Mouse (Mus musculus): ENCODE results near the gene Ncoa1. TPM values are rescaled to one million over a fixed set of nuclear protein-coding genes. Genes with fewer than 3 reads are reported as not detected.

Ncoa1 gene
- polyA plus RNA-seq, 1 experiment from 2014 or later: 9.5 TPM

DNA sequence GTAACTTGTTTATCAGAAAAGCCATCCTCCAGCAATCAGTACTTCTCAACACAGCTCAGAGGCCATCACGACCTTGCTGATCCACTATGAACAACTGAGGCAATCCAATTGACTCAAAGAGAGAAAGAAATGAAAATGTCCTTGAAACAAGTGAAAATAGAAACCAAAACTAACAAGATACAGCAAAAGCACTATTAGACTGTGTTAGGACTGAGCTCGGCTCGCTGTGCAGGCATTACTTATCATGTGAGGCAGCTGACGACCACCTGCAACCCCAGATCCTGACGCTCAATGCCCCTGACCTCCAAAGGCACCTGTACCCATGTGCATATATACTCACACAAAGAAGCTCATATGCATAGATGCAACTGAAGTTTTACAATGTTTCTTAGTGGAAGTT lies 40.8 kb downstream of the Ncoa1 start:
- WGBS: 76% methylated on average over 5 of the region's 5 CpGs
- no peak overlapping the region for H3K4me2 ChIP-seq (ENCODE audit: low read length)

DNA sequence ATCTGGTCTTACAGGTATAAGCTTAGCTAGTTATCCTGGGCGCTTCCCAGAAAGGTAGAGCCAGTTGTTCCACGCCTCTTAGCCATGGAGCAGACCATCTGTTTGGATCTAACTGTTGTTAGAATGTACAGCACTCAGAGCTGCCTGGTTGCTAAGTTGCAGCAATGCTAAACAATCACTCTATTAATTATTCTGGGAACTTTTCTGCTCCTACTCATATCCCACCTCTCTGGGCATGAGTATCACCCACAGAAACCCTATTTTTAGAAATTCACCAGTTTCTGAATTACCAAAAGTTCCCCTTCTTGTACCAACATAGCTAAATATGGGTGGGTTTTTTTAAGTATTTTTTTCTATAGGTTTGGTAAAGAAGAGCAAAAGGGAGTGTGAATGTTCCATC lies 43.4 kb downstream of the Ncoa1 start:
- Histone ChIP-seq H3K36me3 (ENCODE audit: control insufficient read depth, insufficient read depth, low read length) (no peaks in the 10 kb centered on the region), H3K4me3 (ENCODE audit: low read depth, low read length) (no peak overlapping the region), H3K27ac (ENCODE audit: low read depth) (no peak overlapping the region), H3K9me3 (ENCODE audit: control insufficient read depth, low read length) (no peaks in the 10 kb centered on the region), H3K9ac (ENCODE audit: low read length) (no peak overlapping the region), H3K4me2 (ENCODE audit: low read length) (no peak overlapping the region), H3K27me3 (replicated peaks; ENCODE audit: control insufficient read depth, insufficient read depth, low read length) (no peaks in the 10 kb centered on the region), H3K4me1 (replicated peaks; ENCODE audit: control insufficient read depth, insufficient read depth, low read length) (no peaks in the 10 kb centered on the region)
- WGBS: 83% methylated on average over 2 of the region's 2 CpGs
- no peak for ATAC-seq (replicated peaks; ENCODE audit: low FRiP score, low TSS enrichment, low read depth)
- DNase-seq (ENCODE audit: low spot score): no peak

More for the DNA sequence above, 40.8 kb downstream of the Ncoa1 start:
- Histone ChIP-seq H3K27me3 (replicated peaks; ENCODE audit: control insufficient read depth, insufficient read depth, low read length) (no peaks in the 10 kb centered on the region), H3K9ac (ENCODE audit: low read length) (no peak overlapping the region), H3K9me3 (ENCODE audit: control insufficient read depth, low read length) (no peaks in the 10 kb centered on the region), H3K36me3 (ENCODE audit: control insufficient read depth, insufficient read depth, low read length) (no peaks in the 10 kb centered on the region), H3K4me1 (replicated peaks; ENCODE audit: control insufficient read depth, insufficient read depth, low read length) (no peaks in the 10 kb centered on the region), H3K4me3 (ENCODE audit: low read depth, low read length) (no peak overlapping the region), H3K27ac (ENCODE audit: low read depth) (no peak overlapping the region)
- ATAC-seq (replicated peaks; ENCODE audit: low FRiP score, low TSS enrichment, low read depth) (no peak), DNase-seq (ENCODE audit: low spot score) (no peak)

DNA sequence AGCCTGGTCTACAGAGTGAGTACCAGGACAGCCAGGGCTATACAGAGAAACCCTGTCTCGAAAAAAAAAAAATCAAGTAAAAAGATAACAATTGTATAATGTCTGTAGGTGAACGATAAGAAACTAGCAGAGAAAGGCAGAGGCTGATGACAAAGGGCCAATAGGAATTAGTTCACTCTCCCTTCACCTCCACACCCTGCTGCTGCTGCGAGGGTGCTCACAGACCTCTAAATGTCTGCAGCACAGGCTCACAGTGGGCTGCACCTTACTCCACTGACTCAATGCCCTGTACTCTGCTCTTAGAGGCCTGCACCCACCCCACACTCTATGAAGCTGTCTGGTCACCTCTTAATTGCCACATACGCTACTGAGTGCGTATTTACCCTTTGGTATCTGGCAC lies 45.0 kb downstream of the Ncoa1 start:
- 82% methylated on average over 5 of the region's 5 CpGs for WGBS
- no peaks in the 10 kb centered on the region for H3K27me3 ChIP-seq (replicated peaks; ENCODE audit: control insufficient read depth, insufficient read depth, low read length)
- no peak for ATAC-seq (replicated peaks; ENCODE audit: low FRiP score, low TSS enrichment, low read depth)
- DNase-seq (ENCODE audit: low spot score): no peak
- no peaks in the 10 kb centered on the region for H3K36me3 ChIP-seq (ENCODE audit: control insufficient read depth, insufficient read depth, low read length)
- H3K4me2 ChIP-seq (ENCODE audit: low read length): no peak overlapping the region
- H3K9ac ChIP-seq (ENCODE audit: low read length): no peak overlapping the region
- no peak overlapping the region for H3K27ac ChIP-seq (ENCODE audit: low read depth)
- H3K4me3 ChIP-seq (ENCODE audit: low read depth, low read length): no peak overlapping the region
- H3K9me3 ChIP-seq (ENCODE audit: control insufficient read depth, low read length): no peaks in the 10 kb centered on the region
- no peaks in the 10 kb centered on the region for H3K4me1 ChIP-seq (replicated peaks; ENCODE audit: control insufficient read depth, insufficient read depth, low read length)

DNA sequence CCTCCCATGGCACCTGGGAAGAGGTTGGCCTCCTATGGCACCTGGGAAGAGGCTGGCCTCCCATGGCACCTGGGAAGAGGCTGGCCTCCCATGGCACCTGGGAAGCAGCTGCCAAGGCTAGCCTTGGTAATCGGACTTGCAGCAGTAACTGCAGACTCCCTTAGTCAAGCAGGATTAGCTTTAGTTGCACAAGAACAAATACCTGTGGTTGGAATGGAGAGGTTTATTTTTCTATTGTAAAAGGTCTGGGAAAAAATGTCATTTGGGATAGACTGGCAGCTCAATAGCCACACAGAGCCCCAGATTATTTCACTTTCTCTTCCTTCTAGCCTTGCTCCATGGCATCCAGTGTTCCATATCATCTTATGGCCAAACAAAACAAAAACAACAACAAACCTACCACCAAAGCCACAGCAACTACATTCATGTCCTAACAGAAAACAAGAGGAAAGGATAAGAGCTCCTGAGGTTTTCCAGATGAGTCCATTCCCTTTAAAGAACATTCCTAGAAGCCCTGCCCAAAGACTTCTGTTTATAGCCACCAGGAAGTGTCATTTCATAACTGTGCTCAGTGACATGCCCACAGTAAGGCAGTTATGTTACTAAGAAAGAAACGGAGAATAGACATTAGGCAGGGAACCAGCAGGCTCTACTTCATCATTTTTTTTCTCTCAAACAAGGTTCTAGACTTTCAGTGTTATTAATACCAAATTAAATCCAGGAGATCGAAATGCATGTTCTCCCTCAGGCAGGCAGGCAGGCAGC lies 46.7 kb downstream of the Ncoa1 start:
- H3K4me1 ChIP-seq (replicated peaks; ENCODE audit: control insufficient read depth, insufficient read depth, low read length): no peaks in the 10 kb centered on the region
- no peak overlapping the region for H3K4me2 ChIP-seq (ENCODE audit: low read length)
- no peaks in the 10 kb centered on the region for H3K9me3 ChIP-seq (ENCODE audit: control insufficient read depth, low read length)
- H3K9ac ChIP-seq (ENCODE audit: low read length): no peak overlapping the region
- ATAC-seq (replicated peaks; ENCODE audit: low FRiP score, low TSS enrichment, low read depth) (no peak), DNase-seq (ENCODE audit: low spot score) (no peak)
- no peak overlapping the region for H3K4me3 ChIP-seq (ENCODE audit: low read depth, low read length)
- 76% methylated on average over 3 of the region's 3 CpGs for WGBS
- no peaks in the 10 kb centered on the region for H3K36me3 ChIP-seq (ENCODE audit: control insufficient read depth, insufficient read depth, low read length)
- H3K27ac ChIP-seq (ENCODE audit: low read depth): no peak overlapping the region
- H3K27me3 ChIP-seq (replicated peaks; ENCODE audit: control insufficient read depth, insufficient read depth, low read length): no peaks in the 10 kb centered on the region

DNA sequence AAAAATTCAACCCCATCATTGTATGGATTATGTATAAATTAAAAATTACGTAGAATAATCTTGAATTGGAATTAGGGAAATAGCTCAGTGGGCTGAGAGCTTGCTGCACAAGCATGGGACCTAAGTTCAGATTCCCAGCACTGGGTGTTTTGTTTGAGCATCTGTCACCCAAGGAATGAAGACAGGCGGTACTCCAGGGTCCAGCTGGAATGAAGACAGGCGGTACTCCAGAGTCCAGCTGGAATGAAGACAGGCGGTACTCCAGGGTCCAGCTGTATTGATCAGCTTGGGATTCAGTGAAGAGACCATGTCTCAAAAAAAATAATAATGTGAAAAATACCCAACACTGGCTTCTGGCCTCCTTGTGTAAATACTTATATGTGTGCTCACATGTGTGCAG lies 58.2 kb downstream of the Ncoa1 start:
- H3K4me3 ChIP-seq (ENCODE audit: low read depth, low read length): no peak overlapping the region

DNA sequence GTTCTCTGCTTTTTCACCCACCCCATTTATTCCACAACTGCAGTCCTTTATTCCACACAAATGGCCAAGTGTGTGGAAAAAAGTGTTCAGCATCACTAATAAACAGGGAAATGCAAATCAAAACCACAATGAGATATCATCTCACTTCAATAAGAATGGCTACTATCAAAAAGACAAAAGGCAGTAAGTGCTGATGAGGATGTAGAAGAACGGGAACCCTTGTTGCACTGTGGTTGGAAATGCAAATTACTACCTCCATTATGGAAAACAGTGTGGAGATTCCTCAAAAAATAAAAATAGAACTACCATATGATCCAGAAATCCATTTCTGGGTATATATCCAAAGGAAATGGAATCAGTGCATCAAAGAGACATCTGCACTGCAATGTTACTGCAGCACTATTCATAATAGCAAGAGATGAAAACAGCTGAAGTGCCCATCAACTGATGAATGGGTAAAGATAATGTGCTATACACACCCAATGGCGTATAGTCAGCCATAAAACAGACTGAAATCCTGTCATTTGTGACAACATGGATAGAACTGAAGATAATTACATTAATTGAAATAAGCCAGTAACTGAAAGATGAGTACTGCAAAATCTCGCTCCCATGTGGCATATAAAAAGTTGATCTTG lies 59.2 kb downstream of the Ncoa1 start:
- H3K27ac ChIP-seq (ENCODE audit: low read depth): no peak overlapping the region
- H3K4me2 ChIP-seq (ENCODE audit: low read length): no peak overlapping the region
- 90% methylated on average over 3 of the region's 3 CpGs for WGBS
- H3K4me3 ChIP-seq (ENCODE audit: low read depth, low read length): no peak overlapping the region
- H3K9me3 ChIP-seq (ENCODE audit: control insufficient read depth, low read length): no peaks in the 10 kb centered on the region
- H3K36me3 ChIP-seq (ENCODE audit: control insufficient read depth, insufficient read depth, low read length): no peaks in the 10 kb centered on the region
- H3K27me3 ChIP-seq (replicated peaks; ENCODE audit: control insufficient read depth, insufficient read depth, low read length): no peaks in the 10 kb centered on the region
- H3K9ac ChIP-seq (ENCODE audit: low read length): no peak overlapping the region
- DNase-seq (ENCODE audit: low spot score) (no peak), ATAC-seq (replicated peaks; ENCODE audit: low FRiP score, low TSS enrichment, low read depth) (no peak)
- no peaks in the 10 kb centered on the region for H3K4me1 ChIP-seq (replicated peaks; ENCODE audit: control insufficient read depth, insufficient read depth, low read length)

More for the DNA sequence above, 58.2 kb downstream of the Ncoa1 start:
- no peaks in the 10 kb centered on the region for H3K4me1 ChIP-seq (replicated peaks; ENCODE audit: control insufficient read depth, insufficient read depth, low read length)
- H3K9ac ChIP-seq (ENCODE audit: low read length): no peak overlapping the region
- DNase-seq (ENCODE audit: low spot score) (no peak), ATAC-seq (replicated peaks; ENCODE audit: low FRiP score, low TSS enrichment, low read depth) (no peak)
- no peak overlapping the region for H3K27ac ChIP-seq (ENCODE audit: low read depth)
- H3K36me3 ChIP-seq (ENCODE audit: control insufficient read depth, insufficient read depth, low read length): no peaks in the 10 kb centered on the region
- H3K27me3 ChIP-seq (replicated peaks; ENCODE audit: control insufficient read depth, insufficient read depth, low read length): no peaks in the 10 kb centered on the region
- no peaks in the 10 kb centered on the region for H3K9me3 ChIP-seq (ENCODE audit: control insufficient read depth, low read length)
- WGBS: 90% methylated on average over 4 of the region's 4 CpGs
- no peak overlapping the region for H3K4me2 ChIP-seq (ENCODE audit: low read length)

DNA sequence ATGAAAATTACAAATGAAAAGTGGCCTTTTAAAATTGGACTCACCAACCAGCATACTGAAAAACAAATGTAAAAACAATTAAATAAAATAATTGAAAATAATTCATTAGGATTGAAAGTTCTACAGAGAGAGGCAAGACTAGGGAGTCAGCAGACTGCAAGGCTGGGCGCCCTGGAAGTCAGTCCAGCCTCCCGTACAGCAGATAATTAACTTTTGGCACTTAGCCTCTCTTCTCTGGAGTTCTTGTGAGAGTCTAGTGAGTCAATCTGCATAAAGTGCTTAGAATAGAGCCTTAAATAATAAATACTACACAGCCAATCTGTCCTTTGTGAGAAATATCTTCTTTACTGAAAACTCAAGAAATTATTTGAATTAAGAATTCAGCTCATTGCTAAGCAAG lies 69.9 kb downstream of the Ncoa1 start:
- Histone ChIP-seq H3K4me3 (ENCODE audit: low read depth, low read length) (no peak overlapping the region), H3K9ac (ENCODE audit: low read length) (no peak overlapping the region), H3K4me1 (replicated peaks; ENCODE audit: control insufficient read depth, insufficient read depth, low read length) (no peaks in the 10 kb centered on the region), H3K36me3 (ENCODE audit: control insufficient read depth, insufficient read depth, low read length) (no peaks in the 10 kb centered on the region), H3K9me3 (ENCODE audit: control insufficient read depth, low read length) (no peaks in the 10 kb centered on the region), H3K27me3 (replicated peaks; ENCODE audit: control insufficient read depth, insufficient read depth, low read length) (no peaks in the 10 kb centered on the region), H3K27ac (ENCODE audit: low read depth) (no peak overlapping the region), H3K4me2 (ENCODE audit: low read length) (no peak overlapping the region)
- ATAC-seq (replicated peaks; ENCODE audit: low FRiP score, low TSS enrichment, low read depth) (no peak), DNase-seq (ENCODE audit: low spot score) (no peak)
- WGBS: 76% methylated on average over 2 of the region's 2 CpGs

DNA sequence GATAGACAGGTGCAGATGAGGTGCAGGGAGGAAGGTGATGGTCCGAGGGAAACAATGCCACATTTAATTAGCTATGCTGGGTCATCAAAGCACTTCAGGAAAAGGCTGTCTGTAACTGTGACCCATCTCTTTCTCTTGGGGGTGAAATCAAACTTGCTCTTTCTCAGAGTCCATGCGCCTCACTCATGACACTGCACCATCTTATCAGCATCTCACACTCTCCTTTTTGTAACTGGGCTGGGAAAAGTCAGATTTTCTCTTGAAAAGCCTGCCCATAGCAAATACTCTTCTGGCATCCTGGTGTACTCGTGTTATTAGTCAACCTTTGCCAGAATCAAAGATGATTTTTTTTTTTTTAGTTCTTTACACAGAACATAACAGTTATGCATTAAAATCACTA lies 70.8 kb downstream of the Ncoa1 start:
- H3K36me3 ChIP-seq (ENCODE audit: control insufficient read depth, insufficient read depth, low read length): no peaks in the 10 kb centered on the region
- H3K9ac ChIP-seq (ENCODE audit: low read length): no peak overlapping the region
- H3K27me3 ChIP-seq (replicated peaks; ENCODE audit: control insufficient read depth, insufficient read depth, low read length): no peaks in the 10 kb centered on the region
- no peak overlapping the region for H3K27ac ChIP-seq (ENCODE audit: low read depth)
- no peaks in the 10 kb centered on the region for H3K9me3 ChIP-seq (ENCODE audit: control insufficient read depth, low read length)
- no peak overlapping the region for H3K4me3 ChIP-seq (ENCODE audit: low read depth, low read length)
- DNase-seq (ENCODE audit: low spot score): no peak
- H3K4me1 ChIP-seq (replicated peaks; ENCODE audit: control insufficient read depth, insufficient read depth, low read length): no peaks in the 10 kb centered on the region
- ATAC-seq (replicated peaks; ENCODE audit: low FRiP score, low TSS enrichment, low read depth): no peak
- H3K4me2 ChIP-seq (ENCODE audit: low read length): no peak overlapping the region
- 79% methylated on average over 3 of the region's 3 CpGs for WGBS

DNA sequence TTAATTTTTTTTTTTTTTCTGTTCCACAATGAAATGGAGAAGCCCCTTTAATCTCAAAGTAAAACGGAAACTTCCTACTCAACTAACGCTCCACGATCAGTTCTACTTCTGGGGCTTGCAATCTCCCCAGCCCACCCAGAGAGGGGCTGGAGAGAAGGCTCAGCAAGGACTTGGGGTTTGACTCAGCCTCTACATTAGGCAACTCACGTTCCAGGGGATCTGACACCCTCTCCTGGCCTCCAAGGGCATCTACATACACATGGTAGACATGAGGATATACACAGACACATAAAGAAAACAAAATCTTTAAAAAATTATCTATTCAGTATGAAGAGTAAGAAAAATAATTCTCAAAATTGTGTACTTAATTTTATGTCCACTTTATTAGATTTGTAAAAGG lies 73.8 kb downstream of the Ncoa1 start:
- ATAC-seq (replicated peaks; ENCODE audit: low FRiP score, low TSS enrichment, low read depth): no peak
- Histone ChIP-seq H3K9ac (ENCODE audit: low read length) (no peak overlapping the region), H3K27me3 (replicated peaks; ENCODE audit: control insufficient read depth, insufficient read depth, low read length) (no peaks in the 10 kb centered on the region), H3K27ac (ENCODE audit: low read depth) (no peak overlapping the region), H3K9me3 (ENCODE audit: control insufficient read depth, low read length) (no peaks in the 10 kb centered on the region), H3K4me2 (ENCODE audit: low read length) (no peak overlapping the region), H3K4me3 (ENCODE audit: low read depth, low read length) (no peak overlapping the region), H3K4me1 (replicated peaks; ENCODE audit: control insufficient read depth, insufficient read depth, low read length) (no peaks in the 10 kb centered on the region), H3K36me3 (ENCODE audit: control insufficient read depth, insufficient read depth, low read length) (no peaks in the 10 kb centered on the region)
- no peak for DNase-seq (ENCODE audit: low spot score)
- 71% methylated on average over 4 of the region's 4 CpGs for WGBS

Data from intestine, embryonic 14.5 days (tissue).